Mouse (Mus musculus) thymus, adult 2 months (tissue): Measurements from ENCODE around the gene Gm29427.

ENCODE experiments used
- CTCF ChIP-seq: fragments of 200-500 bp; IDR thresholded peaks from 2 replicates; pipeline ENCODE4 v1.5.1; 2012; ENCODE audit warnings: mild to moderate bottlenecking, control low read depth, low read length, moderate library complexity, borderline replicate concordance; ENCODE audit not compliant: control insufficient read depth, poor library complexity, insufficient read depth; ENCODE audit errors: extremely low read depth
- POLR2A ChIP-seq: fragments of 200-500 bp; IDR thresholded peaks from 2 replicates; pipeline ENCODE4 v1.6.1; 2012; ENCODE audit warnings: mild to moderate bottlenecking, low read length, control low read depth, moderate library complexity; ENCODE audit not compliant: control insufficient read depth, poor library complexity, insufficient read depth; ENCODE audit errors: extremely low read depth

DNA sequence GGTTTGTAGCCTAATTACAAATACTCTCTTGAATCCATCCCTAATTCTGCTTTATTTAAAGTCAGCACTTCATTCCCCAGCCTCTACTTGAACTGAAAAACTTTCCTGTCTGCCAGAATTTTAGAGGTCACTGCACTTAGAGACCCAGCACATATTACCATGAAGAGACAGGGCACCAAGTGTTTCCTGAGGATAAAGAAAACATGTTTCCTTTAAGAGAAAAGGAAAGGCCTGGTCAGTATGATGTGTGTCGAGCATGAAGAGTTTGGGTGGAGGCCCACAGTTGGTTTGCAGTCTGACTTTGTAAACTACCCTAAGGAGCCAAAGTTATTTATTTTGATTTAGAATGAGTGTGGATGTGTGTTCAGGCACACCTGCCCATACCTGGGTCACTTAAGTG is 12.5 kb upstream of the Gm29427 start:
- TF ChIP-seq CTCF, result no peak
- TF ChIP-seq POLR2A, result no peak
